Mouse (Mus musculus) retina, postnatal 7 days (tissue): ENCODE measurements around the gene Npsr1.

Experiments used
- DNase-seq: peaks from one replicate; pipeline ENCODE4 v3.0.0-alpha.2; 2012; ENCODE audit warnings: low read depth, low spot score

Gene Npsr1

GRCm38 (mm10) chr9:24097696-24098095 is at the start of gene Npsr1:
Gene Npsr1, plus strand, starts transcription at chr9:24097996.
- DNase-seq: no peak

GRCm38 (mm10) chr9:24051538-24051937 is 46.3 kb upstream of the Npsr1 start:
- DNase-seq: no peak

DNA sequence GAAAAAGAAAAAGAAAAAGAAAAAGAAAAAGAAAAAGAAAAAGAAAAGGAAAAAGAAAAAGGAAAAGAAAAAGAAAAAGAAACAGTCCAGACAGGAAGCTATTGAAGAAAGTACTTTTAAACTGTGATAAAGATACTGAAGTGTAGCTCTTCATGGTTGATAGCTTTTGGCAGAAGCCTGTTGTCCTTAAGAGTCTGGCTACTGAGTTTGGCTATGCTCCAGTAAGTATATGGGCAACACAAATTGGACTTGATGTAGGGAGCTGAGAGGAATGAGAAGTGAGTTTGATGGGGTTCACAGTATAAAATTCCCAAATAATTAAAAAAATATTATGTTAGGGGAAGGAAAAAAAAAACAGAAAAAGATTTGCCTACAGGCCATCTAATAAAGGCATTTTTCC is 34.5 kb upstream of the Npsr1 start:
- DNase-seq: no peak

DNA sequence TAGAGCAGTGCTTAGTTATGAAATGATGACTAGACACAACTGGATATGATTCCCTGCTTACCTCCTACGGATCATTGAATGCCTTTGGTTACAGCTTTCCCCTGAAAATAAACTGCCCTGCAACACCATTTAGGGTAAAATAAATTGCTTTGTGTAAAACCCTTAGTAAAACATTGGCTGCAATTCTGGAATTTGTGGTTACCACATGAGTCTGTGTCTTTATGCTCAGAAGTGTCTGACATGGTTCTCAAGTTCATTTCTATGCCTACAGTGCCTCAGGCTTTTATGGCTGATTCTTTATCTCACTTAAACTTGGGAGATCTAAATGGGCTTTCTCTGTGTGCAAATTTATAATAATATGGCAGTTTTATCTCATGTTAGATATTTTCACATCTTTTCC is 26.1 kb upstream of the Npsr1 start:
- no peak for DNase-seq

DNA sequence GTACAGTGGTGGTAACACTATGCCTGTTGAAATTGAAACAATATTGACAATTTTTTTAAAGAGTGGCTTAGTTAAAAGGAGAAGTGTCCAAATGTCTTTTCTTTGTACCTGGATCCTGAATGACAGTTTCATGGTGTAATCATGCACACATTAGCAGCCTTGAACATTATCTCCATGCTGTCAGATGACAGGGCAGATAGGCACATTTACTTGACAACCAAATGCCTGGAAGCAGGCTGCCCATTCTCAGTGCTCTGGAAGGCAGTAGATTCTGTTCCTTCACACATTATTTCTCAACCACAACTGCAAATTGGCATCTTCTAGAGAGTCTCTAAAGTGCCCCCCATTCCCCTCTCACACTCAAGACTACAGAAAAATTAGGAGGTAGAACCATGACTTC is 20.2 kb upstream of the Npsr1 start:
- DNase-seq: no peak

DNA sequence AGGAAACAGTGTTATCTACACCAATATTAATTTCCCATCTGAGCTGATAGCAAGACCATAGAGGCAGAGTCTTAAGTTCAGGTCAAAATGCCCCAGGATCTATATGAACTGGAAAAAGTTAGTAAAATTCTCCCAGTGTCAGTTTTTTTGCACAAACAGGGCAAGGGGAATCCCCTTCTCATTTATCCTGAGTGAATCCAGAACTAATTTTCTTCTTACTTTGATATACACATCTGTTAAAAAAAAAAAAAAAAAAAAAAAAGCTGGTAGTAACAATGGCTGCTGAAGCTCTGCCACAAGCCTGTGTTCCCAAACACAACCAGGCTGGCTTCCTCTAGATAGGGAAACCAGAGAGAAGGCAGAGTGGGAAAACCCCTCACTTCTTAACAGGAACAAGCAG is 5.9 kb upstream of the Npsr1 start:
- no peak for DNase-seq

DNA sequence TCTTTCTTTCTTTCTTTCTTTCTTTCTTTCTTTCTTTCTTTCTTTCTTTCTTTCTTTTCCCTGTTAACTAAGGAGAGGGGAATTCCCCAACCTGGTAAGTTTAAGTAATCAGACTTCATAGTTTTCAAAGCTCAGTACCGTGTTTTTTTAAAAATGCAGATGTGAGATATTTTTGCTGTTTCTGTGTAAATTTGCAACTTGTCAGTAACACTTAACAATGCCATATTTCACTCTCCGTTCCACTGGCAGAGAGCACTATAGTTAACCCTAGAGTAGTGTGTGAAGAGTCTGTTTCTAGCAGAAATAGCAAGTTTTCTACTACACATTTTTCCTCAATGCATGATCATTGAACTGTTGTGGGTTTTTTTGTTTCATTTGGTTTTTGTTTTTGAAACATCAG is 730 bp downstream of the Npsr1 start:
- no peak for DNase-seq

DNA sequence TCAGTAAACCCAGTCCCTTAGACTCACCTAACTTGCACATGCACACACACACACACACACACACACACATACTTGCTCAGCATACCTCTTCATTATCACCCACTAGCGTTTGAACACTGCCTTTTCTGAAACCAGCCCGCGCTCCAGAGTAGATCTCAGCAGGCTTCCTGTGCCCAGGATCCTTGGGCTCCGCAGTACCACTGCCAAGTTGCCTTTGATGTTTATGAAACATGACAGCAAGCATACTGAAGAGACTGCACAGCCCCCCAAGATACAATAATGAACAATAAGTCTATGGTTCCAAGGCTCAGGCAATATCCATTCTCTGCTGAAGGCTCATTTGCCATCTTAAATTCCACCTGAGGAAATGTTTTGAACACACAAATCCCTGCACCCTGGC is 1.8 kb downstream of the Npsr1 start:
- DNase-seq: no peak

GRCm38 (mm10) chr9:24119423-24119822 is 21.6 kb downstream of the Npsr1 start:
- peak; percentile 20 for DNase-seq

DNA sequence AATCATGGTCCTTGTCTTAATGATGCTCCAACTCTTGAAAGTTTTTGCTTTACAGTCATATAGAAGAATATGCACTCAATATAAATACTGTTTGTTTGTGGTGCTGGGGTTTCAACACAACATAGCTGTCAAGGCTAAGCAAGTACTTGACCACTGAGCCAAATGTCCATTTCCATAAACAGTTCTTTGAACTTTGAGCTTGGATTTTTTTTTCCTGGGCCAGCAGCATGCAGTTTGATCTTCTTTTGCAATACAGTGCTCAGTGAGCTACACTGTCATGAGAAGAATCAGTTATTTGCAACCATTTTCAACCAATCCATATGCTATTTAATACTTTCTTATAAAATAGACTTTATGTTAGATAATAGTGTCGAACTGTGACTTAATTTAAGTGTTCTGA is 35.3 kb downstream of the Npsr1 start:
- DNase-seq: no peak

DNA sequence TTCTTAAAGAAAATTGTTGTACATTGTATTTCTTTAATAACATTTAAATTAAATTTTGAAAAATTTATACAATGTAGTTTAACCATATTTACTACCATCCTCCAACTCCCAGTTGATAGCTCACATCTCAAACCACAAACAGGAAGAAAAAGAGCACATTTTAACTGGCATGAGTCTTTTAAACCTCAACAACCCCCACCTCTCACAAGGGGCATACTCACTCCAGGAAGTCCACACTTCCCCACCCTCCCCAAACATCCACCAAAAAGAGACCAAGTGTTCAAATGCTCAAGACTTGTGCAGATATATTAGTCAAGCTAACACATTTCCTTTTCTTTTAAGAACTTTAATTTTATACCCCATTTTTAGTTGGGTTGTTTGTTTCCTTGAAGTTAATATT is 38.6 kb downstream of the Npsr1 start:
- no peak for DNase-seq

DNA sequence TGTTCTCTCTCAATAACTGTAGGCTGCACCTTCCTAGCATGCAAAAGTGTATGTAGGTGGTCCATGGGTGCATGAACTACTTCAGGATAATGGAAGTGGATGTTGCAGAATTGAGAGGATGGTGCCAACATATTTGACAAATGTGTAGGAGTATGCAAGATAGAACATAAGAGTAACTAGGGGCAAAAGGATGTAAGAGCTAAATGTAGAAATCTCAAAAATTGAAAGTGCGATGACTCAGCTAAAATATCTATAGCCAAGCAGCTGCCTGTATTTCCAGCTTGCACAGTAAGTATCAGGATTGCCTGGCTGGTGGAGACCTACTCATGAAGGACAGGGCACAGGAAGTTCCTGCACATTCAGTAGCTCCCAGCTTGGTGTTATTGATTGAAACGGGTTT is 46.5 kb downstream of the Npsr1 start:
- no peak for DNase-seq

GRCm38 (mm10) chr9:24157208-24157607 is 59.4 kb downstream of the Npsr1 start:
- no peak for DNase-seq

- no peak for DNase-seq
Measured at GRCm38 (mm10) chr9:24160409-24160808, 62.6 kb downstream of the Npsr1 start.

DNA sequence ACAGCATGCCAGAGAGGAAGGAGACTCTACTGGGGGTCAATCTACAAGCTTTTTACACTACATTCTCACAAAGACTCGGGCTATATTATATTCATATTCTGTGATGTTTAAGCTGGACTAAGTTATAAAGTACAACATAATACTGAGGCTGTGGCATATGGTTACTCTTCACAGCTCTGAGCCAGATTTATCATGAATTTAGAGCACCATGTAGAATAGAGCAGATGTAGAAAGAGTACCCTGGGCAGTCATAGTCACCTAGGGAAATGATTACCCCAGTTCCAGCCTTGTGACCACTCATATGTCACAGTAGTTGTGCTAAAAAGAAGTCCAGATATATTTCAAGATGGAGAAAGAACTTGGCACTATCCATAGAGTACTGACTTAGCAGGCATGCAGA is 70.7 kb downstream of the Npsr1 start:
- DNase-seq: no peak

DNA sequence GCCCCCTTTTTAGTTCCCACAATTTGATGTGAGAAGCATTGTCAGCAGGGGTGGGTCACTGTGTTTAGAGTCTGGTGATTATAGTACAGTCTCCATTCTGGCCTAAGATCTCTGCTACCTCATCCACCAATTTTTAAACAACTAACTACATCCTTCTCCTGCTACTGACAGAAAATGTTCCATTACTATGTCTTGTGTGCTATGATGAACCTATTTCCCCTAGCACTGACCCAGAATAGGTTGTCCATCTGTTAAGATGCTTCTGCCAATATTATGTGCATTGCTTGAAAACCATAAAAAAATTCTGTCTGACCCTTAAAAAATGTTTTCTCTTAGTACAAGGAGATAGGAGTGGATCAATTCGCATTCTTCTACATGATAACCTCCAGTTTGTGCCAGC is 72.9 kb downstream of the Npsr1 start:
- no peak for DNase-seq

DNA sequence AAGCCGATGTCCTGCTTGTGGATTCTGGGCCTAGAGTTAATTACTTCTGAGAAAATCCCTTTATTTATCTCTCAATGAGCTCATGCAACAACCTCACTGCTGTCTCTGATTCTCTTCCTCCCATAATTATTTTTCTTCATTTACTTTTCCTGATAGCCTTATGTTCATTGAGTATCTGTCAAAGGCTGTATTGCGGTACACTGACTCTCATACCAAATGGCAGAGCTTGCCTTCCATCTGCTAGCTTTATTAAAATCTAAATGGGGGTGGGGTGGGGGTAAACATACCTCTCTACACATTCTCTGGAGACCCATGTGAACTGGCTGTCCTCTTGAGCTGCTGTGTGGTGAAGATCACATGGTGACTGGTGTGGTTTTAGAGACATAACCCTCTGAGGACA is 80.9 kb downstream of the Npsr1 start:
- DNase-seq: no peak

DNA sequence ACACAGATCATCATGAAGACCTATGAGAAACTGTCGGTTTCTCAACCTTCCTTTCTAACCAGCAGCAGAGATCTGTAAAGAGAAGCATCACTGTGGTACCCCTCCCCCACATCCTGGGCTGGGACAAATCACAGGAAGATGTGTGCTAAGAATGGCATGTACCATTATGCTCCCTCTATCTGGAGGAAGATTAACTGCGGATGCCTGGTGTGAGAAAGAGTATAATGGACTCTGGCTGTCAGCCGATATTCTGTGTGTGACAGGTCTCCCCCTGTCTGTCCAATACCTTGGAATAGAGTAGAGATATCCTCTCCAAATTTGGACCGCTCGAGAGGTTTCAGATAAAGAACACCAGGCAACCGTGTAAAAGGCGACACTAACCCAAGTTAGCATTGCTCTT is 83.1 kb downstream of the Npsr1 start:
- DNase-seq: no peak

DNA sequence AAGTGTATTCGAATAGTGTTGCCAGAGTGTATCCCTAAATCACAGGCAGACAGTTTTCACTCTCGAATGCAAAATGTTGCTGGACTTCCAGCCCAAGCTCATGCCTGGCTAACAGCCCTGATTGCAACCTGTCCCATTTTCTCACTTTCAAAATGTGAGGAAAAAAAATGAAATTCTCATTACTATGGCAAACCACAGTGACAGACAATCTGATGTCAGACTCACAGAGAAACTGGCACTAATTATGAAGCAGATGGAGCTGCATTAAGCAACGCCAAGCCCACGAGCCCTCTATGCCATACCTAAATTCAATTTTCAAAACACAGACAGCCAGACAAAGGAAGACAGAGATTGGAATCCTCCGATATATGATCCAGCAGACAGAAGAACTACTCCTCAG is 88.5 kb downstream of the Npsr1 start:
- DNase-seq: no peak

DNA sequence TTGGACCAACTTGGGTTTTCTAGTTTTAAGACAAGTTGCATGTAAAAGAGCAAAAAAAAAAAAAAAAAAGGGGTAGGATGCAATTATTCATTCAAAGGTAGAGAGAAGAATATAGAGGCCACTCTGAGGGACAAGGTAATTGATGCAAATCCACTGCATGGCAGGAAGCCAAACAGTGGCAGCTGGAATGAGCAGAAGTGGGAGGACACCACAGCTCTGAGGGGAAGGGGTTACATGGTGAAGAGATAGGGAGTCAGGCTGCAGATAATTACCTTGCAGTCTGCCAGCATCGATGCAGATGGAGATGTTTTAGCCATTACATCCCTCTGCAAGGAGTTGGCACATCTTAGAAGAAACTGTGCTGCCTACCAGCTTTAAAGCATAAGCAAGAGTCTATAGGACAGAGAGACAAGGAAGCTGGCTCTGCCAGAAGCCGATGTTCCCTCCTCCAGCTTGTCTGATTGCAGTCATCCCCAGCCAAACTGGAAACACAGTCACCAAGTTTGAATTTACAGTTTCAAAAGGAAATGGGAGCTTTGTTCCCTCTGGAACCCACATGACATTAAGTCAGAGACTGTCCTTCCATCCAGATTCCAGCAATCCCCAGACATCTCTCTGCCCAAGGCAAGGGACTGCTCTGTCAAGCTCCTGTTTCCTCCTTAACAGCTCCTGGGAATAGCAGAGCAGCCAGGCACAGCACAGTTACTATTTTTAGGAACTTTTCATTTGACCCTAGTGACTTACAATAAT is 91.9 kb downstream of the Npsr1 start:
- peak; percentile 2 for DNase-seq

- DNase-seq: no peak
Measured at GRCm38 (mm10) chr9:24190261-24190588, 92.4 kb downstream of the Npsr1 start.

- no peak for DNase-seq
Measured at GRCm38 (mm10) chr9:24198254-24198653, 100.5 kb downstream of the Npsr1 start.

- DNase-seq: no peak
Measured at GRCm38 (mm10) chr9:24211636-24212035, 113.8 kb downstream of the Npsr1 start.

- no peak for DNase-seq
Measured at GRCm38 (mm10) chr9:24217721-24218120, 119.9 kb downstream of the Npsr1 start.
